Mouse (Mus musculus) lung, adult 2 months (tissue): ENCODE measurements around the gene Llph. TPM values are rescaled to one million over a fixed set of nuclear protein-coding genes. Genes with fewer than 3 reads are reported as not detected.

ENCODE experiments used
- DNase-seq: peaks from one replicate; pipeline ENCODE4 v3.0.0; 2022
- H3K4me1 ChIP-seq: fragments of 200-500 bp; 2 replicates; pipeline ENCODE4 v1.6.1; 2011; ENCODE audit warnings: low read length; ENCODE audit not compliant: control insufficient read depth, insufficient read depth
- H3K4me3 ChIP-seq: fragments of 200-500 bp; replicated peaks from 2 replicates; pipeline ENCODE3; 2011; ENCODE audit warnings: low read depth, mild to moderate bottlenecking, control low read depth, low read length; ENCODE audit errors: extremely low read depth
- CTCF ChIP-seq: fragments of 200-500 bp; IDR thresholded peaks from 2 replicates; pipeline ENCODE4 v1.5.1; 2011; ENCODE audit warnings: mild to moderate bottlenecking, low read length, control low read depth; ENCODE audit not compliant: insufficient read depth
- POLR2A ChIP-seq: fragments of 200-500 bp; IDR thresholded peaks from 2 replicates; pipeline ENCODE4 v1.6.1; 2011; ENCODE audit warnings: low read depth, mild to moderate bottlenecking, control low read depth, low read length, borderline replicate concordance; ENCODE audit errors: extremely low read depth
- WGBS: fragments of 180-500 bp; shearing (Covaris S2); methylation state at CpG from one replicate; pipeline ENCODE4 v1.1.7; 2018; 5-methylcytosine and 5-hydroxymethylcytosine counted together
- polyA plus RNA-seq: library from polyadenylated mRNA; depleted of rRNA; stranded (reverse); fragments of >200 nt; gene quantifications from 2 replicates; pipeline ENCODE4 v1.2.3, GENCODE M21; 2012

Gene Llph
- polyA plus RNA-seq, 1 experiment, result 6.5 TPM

GRCm38 (mm10) chr10:120197061-120197835 lies 29.6 kb upstream of the Llph start:
- TF ChIP-seq CTCF (no peak), POLR2A (no peak)
- DNase-seq, result no peak
- 72% methylated on average over 14 of the region's 14 CpGs for WGBS
- H3K4me1 ChIP-seq, result no peaks in the 10 kb centered on the region
- H3K4me3 ChIP-seq, result no peak overlapping the region

DNA sequence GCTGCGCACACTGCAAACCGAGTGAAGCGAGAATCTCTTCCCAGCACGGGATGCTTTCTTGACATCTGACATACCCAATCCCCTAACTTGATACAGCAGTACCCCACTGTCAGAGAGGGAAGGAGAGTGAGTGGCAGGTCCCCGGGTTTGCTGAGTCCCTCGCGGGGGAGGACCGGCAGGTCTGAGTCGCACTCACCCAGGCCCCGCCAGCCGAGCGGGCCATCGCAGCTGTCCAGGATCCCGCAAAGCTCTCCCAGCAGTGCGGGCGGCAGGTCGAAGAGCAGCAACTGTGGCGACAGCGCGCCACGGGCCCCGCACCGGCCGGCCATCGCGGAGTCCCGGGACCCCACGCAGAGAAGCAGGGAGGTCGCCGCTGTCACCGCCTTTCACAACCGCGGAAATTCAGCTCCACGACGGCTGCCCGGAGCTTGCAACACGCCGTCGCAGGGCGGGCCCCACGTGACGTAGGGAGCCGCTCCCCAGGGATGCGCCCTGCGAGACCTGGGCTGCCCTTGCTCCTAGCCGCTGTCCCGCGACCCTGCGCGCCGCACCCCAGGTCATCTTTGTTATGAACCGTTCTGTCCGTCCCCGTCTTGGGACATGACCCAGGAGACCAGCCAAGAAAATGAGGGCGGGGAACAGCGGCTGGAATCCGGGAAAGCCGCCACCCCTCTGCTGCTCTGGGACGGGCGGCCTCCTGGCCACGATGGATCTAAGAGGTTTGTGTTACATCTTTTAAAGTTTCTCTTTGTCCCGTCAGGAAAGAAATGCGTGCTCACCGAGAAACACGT lies 25.5 kb upstream of the Llph start, which contains the start of gene Tmbim4:
Tmbim4 (plus strand) TSS at position 460 of the 791 bp plus-strand sequence.
- Histone ChIP-seq H3K4me3 (peak within 1 kb of the TSS; percentile 75), H3K4me1 (no peaks in the 10 kb centered on the region)
- 2% methylated on average over 65 of the region's 65 CpGs for WGBS
- peak; percentile 73 for DNase-seq
- TF ChIP-seq POLR2A, result peak; percentile 58; the same call in 1 of the 2 replicates
- TF ChIP-seq CTCF, result no peak

DNA sequence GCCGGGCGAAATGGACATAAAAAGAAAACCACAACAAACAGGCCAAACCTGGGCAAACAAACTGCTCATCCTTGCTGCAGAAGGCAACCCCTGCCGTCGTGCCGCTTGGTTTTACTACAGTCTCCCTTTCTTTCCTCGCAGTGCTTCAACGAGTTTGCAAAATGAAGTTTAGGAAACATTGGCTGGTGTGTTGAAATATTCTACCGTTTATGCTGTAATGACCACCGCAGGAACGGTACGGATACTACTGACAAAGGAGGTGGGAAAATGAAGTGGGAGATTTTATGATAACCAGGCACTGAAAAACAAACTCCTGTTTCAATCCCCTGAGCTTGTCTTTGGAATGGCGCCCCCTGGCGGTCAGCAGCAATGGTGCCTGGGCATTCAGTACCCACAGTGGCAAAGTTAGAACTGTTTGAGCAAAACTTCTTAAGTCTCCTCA lies 24.9 kb upstream of the Llph start, which contains the start of gene Irak3:
Irak3 (minus strand) TSS at position 170 of the 442 bp plus-strand sequence.
- H3K4me1 ChIP-seq, result no peaks in the 10 kb centered on the region
- DNase-seq, result peak; percentile 81
- TF ChIP-seq CTCF (peak; percentile 96), POLR2A (no peak)
- peak within 1 kb of the TSS; percentile 75 for H3K4me3 ChIP-seq
- WGBS, result under 1% methylated on average over 13 of the region's 13 CpGs

DNA sequence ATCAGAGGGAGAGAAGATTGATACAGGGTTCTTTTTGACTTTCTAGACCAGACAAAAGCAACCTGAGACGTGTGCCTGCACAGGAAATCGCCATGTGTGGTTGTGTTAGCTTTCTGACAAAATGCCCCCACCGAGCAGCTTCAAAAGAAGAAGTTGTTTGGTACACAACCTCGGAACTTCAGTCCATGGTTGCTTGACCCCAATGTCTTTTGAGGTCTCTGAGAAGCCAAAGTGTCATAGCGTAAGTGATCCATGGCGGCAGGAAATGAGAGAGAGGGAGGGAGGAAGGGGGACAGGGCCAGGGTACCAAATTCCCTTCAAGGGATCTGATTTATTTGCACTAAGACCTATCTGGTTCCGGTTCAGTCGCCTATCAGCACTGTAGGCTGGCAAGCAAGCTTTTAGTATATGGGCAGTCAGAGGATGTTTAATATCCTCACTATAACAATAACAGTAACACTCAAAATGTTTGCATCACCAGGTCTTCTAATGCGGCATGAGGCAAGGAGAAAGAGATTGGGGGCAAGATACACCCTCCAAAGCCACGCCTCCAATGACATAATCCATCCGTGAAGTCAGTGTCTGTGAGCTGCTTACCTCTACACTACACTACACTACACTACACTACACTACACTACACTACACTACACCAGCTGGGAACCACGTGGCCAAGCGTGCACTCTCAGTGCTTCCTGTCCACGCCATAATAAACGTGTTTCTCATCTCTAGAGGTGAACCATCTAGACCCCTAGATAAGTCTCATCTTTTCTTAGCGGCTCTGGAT lies 24.2 kb upstream of the Llph start:
- 62% methylated on average over 16 of the region's 16 CpGs for WGBS
- no peak for TF ChIP-seq POLR2A
- no peak for TF ChIP-seq CTCF
- H3K4me3 ChIP-seq, result no peak overlapping the region
- no peak for DNase-seq
- no peaks in the 10 kb centered on the region for H3K4me1 ChIP-seq

GRCm38 (mm10) chr10:120204591-120205210 lies 22.2 kb upstream of the Llph start:
- Histone ChIP-seq H3K4me3 (no peak overlapping the region), H3K4me1 (0 out of 2 replicates have a peak, but pooled peaks cover under 1% of the 10 kb centered on the region)
- no peak for DNase-seq
- 74% methylated on average over 13 of the region's 13 CpGs for WGBS
- TF ChIP-seq POLR2A (no peak), CTCF (no peak)

GRCm38 (mm10) chr10:120208015-120208414 lies 18.9 kb upstream of the Llph start:
- TF ChIP-seq POLR2A (no peak), CTCF (no peak)
- no peak overlapping the region for H3K4me3 ChIP-seq
- WGBS, result 63% methylated on average over 8 of the region's 8 CpGs

DNA sequence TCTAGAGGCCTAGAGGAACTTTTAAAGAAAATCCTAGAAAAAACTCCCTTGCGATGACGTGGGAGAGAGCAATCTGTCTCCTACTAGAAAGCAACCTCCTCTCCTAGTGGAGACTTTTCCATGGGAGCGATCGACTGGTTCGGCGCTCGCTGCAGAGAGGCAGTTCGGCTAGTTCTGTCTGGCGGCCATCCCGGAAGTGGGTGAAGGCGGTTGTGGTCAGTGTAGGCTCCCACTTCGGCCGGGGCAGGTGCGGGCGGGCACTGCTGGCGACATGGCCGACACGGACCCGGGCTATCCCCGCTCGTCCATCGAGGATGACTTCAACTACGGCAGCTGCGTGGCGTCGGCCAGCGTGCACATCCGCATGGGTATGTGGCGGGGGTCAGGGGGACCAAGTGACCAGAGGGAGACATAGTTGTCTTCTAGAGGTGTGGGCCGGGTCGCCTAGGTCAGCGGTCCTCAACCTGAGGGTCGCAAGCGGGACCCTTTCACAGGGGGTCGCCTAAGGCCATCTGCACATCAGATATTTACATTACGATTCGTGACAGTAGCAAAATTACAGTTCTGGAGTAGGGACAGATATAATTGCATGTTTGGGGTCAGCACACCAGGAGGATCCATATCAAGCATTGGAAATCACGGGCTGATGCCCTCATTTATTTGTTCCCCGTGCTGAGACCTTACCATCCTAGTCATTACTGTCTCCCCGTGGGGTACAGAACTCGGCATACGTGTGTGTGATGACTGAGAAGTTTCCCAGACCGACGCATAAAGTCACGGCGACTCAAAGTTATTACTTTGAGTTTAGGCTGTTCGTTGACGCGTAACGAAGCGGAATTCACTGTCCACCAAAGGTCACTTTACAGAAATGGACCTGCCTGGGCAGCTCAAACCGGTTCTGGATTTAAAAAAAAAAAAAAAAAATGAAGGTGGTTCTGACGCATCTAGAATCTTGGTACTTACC lies 18.0 kb upstream of the Llph start:
- TF ChIP-seq POLR2A (peak; percentile 58; the same call in 1 of the 2 replicates), CTCF (peak; percentile 21; the same call in 1 of the 2 replicates)
- 2% methylated on average over 53 of the region's 53 CpGs for WGBS
- peak overlapping the region; percentile 84 for H3K4me3 ChIP-seq
- H3K4me1 ChIP-seq, result 0 out of 2 replicates have a peak, but pooled peaks cover 6% of the 10 kb centered on the region
- DNase-seq, result peak; percentile 82

More at GRCm38 (mm10) chr10:120208015-120208414, 18.9 kb upstream of the Llph start:
- no peak for DNase-seq
- 0 out of 2 replicates have a peak, but pooled peaks cover 6% of the 10 kb centered on the region for H3K4me1 ChIP-seq
